Mouse (Mus musculus) retina, adult 2 months (tissue): ENCODE measurements around the gene 1700016C15Rik.

Experiments
- DNase-seq: peaks from one replicate; pipeline ENCODE4 v3.0.0-alpha.2; 2012; ENCODE audit warnings: low read depth, low spot score

1700016C15Rik gene

DNA sequence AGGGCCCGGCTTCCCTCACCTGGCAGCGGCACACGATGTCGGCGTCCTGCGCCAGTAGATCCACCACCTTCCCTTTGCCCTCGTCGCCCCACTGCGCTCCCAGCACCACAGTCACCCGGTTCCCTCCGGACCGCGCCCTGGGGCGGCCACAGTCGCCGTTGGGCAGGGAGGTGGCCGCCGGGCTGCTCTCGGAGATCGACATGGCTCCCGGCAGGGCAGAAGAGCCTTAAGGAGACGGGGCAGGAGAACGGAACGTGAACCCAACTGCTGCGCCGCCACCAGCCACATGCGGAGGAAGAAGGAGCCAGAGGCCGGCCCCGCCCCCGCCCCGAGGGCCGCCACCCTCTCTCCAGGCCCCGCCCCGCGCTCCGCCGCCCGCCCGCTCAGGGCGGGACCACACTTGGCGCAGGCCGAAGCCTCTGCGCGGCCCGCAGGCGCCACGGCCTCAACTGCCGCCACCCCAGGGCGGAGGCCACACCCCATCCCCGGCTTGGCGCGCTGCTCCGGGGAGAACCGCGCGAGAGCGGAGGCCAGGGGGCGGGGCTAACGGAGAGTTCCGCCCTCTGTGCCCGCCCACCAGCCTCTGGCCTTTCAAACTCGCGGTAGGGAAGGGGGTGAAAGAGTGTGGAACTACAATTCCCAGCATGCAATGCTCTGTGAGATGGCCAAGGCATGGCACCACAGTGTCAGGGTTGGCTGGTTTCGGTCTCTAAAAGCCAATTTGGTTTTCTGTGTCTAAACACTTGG, 66.8 kb downstream of the 1700016C15Rik start, which contains the start of gene Adss:
Gene Adss, minus strand, starts transcription at position 319 of the 747 bp plus-strand sequence.
- peak; percentile 95 for DNase-seq

DNA sequence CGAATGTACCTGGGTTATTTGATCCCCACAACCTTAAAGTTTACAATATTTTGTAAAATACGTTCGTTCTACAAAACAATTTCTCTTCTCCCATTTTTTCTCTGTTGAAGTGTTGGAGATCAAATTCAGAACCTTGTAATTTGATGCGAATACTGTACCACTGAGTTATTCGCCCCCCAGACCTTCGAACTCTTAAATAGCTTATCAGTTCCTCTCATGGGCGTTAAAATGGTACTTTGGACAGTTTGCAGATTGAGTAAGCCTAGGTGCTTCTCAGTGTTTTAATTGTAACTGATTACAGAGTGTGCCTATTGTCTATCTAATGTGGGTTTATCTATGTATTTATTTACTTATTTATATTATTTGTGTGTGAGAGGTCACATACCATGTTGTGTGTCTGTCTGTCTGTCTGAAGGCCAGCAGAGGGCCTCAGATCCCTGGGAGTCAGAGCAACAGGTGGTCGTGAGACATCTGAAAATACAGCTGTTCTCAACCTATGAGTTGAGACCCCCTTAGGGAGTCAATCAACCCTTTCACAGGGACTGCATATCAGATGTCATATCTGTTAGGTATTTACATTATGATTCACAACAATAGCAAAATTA, 67.6 kb downstream of the 1700016C15Rik start:
- no peak for DNase-seq
